Mouse (Mus musculus) urinary bladder, postnatal 4 days (tissue): ENCODE measurements around the gene Prpf6.

Experiments
- DNase-seq, 2 experiments: peaks; one replicate each; pipeline ENCODE4 v3.0.0; 2021 to 2022; ENCODE audit warnings: low spot score in 2 of 2

Gene Prpf6

GRCm38 (mm10) chr2:181579681-181580080 lies 12.0 kb upstream of the Prpf6 start:
- DNase-seq: no peak

GRCm38 (mm10) chr2:181580131-181580772 lies 11.4 kb upstream of the Prpf6 start:
- DNase-seq: no peak

- peak; percentile 75 to 76 for DNase-seq
Observed at GRCm38 (mm10) chr2:181581016-181581401, 10.7 kb upstream of the Prpf6 start.

- peak; percentile 81 to 84 for DNase-seq
Observed at GRCm38 (mm10) chr2:181581402-181582120, 10.1 kb upstream of the Prpf6 start.

- no peak for DNase-seq
Observed at GRCm38 (mm10) chr2:181582358-181582757, 9.3 kb upstream of the Prpf6 start.

- DNase-seq: peak in 1 of 2 experiments; percentile 44
Observed at GRCm38 (mm10) chr2:181582939-181583338, 8.7 kb upstream of the Prpf6 start.

GRCm38 (mm10) chr2:181583460-181584257 lies 8.0 kb upstream of the Prpf6 start:
- DNase-seq: peak in 1 of 2 experiments; percentile 17

- DNase-seq: peak in 1 of 2 experiments; percentile 36
Observed at GRCm38 (mm10) chr2:181584411-181584942, 7.2 kb upstream of the Prpf6 start, which contains the start of gene Uckl1. Gene Uckl1, minus strand, starts transcription at chr2:181584892.

- DNase-seq: no peak
Observed at GRCm38 (mm10) chr2:181585506-181585905, 6.2 kb upstream of the Prpf6 start.

- DNase-seq: no peak
Observed at GRCm38 (mm10) chr2:181586124-181586523, 5.5 kb upstream of the Prpf6 start.

GRCm38 (mm10) chr2:181587796-181588195 lies 3.9 kb upstream of the Prpf6 start:
- peak in 1 of 2 experiments; percentile 59 for DNase-seq

- peak in 1 of 2 experiments; percentile 49 for DNase-seq
Observed at GRCm38 (mm10) chr2:181588229-181588780, 3.4 kb upstream of the Prpf6 start.

GRCm38 (mm10) chr2:181589011-181589731 lies 2.5 kb upstream of the Prpf6 start:
- no peak for DNase-seq

- peak in 1 of 2 experiments; percentile 16 for DNase-seq
Observed at GRCm38 (mm10) chr2:181589732-181590105, 1.9 kb upstream of the Prpf6 start.

- DNase-seq: no peak
Observed at GRCm38 (mm10) chr2:181590471-181590870, 1.2 kb upstream of the Prpf6 start.

GRCm38 (mm10) chr2:181592231-181593041 lies 768 bp downstream of the Prpf6 start, which contains the start of gene Zfp512b:
Gene Zfp512b, minus strand, starts transcription at chr2:181592803.
- DNase-seq: peak; percentile 74 to 80

GRCm38 (mm10) chr2:181593042-181593421 lies 1.4 kb downstream of the Prpf6 start:
- peak in 1 of 2 experiments; percentile 36 for DNase-seq

GRCm38 (mm10) chr2:181593937-181594336 lies 2.3 kb downstream of the Prpf6 start:
- no peak for DNase-seq

- DNase-seq: peak in 1 of 2 experiments; percentile 17
Observed at GRCm38 (mm10) chr2:181594946-181595696, 3.5 kb downstream of the Prpf6 start.
